Mouse (Mus musculus): Measurements from ENCODE around the gene Wwox.

Wwox gene

DNA sequence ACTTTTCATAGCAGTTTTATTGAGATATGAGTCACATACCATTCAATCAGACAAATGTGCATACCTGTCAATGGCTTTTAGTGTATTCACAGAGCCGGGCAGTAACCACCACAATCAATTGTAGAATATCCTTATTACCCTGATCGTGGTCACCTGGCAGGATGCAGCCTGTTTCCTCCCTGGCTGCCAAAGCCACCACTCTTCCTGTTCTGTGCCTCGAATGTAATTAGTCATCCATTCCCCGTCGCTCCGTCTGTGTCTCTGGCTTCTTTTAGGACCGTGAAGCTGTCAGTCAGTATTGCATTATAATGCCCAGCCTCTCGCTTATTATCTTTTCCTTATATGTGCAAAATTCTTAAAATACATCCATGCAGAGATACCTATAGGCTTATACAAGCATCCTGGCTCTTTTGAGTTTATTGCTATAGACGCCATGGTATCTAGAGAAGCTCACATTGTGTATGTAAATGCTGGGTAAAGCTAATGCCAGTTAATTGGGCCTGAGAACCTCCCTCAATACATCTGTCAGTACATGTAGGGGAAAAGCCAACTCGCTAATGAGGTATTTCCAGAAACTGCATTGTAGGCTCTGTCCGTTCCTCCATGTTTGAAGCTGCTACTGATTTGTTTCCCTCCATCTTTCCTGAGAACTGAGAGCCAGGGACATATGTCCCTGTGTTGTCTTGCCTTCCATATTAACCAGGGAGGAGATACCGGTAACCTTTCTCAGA lies 303.9 kb downstream of the Wwox start:
- DNase-seq (ENCODE audit: low spot score): no peak

DNA sequence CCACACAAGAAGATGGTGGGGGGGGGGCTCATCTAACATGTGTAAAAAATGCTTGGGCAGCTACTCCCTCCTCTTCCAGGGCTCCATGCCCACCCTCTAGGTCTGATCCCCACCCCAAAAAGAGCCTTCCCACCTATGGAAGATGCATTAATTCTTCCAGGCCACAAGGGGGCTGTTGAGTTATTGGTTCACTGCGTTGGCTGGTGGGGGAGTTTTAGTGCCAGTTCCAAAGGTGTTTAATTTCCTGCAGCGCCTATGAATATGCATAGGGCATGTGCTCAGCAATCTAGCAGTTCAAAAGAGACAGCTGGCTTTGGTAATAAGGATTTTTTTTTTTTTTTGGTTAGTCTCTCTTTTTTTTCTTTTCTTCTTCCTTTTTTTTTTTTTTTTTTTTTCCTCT lies 306.9 kb downstream of the Wwox start:
- no peak for DNase-seq (ENCODE audit: low spot score)

DNA sequence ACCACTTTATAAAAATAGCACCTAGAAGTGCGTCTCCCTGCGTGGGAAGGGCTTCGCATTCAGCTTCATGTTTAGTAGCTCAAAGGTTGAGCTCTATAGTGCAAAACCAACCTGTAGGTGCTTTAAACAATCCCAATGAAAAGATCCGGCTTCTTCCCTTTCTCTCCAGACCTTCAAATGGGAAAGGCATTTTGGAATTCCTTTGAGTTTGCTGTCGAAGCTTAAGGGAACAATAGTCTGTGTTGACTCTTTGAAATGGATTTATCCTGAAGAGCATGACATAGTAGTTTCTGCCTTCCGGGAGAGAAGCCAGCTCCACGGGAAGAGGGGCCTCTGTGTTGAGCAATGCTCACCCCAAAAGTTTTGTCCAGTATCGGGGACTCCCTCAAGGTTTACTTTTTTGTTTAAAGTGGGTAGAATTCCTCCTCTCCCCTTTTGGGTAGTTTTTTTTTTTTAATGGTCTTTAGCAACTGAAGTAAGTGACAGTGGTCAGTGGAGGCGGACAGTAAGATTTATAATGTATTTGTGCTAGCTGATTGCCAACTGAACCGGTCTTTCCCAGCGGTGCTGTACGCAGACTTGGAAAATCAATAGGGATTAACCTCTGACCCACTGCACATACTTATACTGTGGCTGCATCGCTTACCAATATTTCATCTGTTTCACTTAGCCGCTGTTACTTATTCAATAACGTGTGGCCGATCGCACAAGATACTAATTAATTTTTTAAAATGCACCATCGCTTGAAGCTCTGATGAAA lies 312.1 kb downstream of the Wwox start:
- DNase-seq (ENCODE audit: low spot score): no peak

DNA sequence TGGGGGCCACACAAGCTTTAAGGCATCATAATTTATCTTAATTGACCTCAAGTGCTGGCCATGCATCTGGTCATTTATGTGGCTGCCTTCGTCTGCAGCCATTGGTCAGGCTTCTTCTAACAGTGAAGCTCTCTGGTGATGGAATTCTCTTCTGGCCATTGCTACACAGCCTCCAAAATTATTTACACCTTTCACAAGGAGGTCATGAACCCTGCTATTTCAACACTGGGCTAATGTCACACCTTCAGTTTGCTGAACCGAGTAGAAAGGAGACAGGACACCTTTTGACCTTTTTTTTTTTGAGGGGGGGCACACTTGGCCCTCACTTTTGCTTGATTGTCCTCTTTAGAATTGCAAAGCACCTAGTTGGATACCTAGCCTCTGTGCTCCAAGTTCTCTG lies 320.2 kb downstream of the Wwox start:
- no peak for DNase-seq (ENCODE audit: low spot score)

DNA sequence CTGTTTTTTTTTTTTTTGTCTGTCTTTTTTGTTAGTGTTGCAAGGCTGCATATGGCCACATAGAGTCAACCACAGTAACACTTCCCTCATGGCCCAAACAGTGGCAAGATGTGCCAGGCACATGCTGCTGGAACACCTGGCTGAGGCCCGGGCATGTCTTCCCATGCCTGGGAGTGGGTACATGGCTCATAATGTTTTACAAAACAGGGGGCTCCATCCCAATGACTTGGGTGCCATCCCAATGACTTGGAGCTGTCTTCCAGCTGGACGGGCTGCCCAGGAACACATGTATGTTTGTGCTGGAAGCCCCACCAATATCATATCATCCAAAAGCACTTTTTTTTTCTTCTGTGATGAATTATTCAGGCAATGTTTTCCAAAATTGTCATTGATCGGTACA lies 329.1 kb downstream of the Wwox start:
- DNase-seq (ENCODE audit: low spot score): no peak

DNA sequence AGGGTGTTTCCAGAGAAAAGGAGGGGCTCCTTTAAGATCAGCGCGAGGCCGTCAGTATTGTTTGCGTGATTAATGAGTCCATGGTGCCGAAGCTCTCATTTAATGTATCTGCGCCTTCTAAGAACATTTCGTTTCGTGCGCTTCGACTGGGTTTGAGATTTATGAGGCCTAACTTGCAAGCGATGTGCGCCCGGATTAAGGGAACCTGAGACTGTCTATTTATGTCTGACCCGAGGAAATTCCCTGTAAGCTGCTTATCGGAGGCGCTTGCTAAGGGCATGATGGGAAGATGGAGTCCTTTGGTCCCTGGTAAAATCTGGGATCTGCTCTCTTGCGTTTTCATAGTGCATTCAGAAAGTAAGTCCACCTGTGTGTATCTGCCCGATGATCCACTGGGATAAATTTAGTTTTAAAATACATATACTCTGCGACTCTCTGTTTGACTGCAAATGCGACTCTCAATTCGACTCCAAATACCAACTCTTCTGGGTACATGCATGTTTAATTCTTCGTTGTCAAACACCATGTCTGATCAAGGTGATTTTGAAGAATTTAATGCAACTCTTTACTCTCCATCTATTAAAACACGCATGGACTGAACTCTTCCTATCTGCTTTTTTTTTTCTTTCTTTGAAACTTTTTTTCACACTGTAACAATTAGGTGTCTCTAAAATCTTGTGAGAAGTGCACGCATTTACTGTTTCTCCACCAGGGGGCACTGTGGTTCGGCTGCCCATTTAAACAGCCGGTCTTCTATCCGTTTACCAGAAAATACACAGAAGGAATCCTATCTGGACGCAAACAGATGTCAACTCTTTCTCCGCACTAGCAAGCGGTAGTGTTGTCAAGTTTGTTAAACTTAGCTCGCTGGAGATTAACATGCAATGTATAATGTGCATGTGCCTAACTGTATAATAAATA lies 331.7 kb downstream of the Wwox start:
- DNase-seq (ENCODE audit: low spot score): peak; percentile 57

DNA sequence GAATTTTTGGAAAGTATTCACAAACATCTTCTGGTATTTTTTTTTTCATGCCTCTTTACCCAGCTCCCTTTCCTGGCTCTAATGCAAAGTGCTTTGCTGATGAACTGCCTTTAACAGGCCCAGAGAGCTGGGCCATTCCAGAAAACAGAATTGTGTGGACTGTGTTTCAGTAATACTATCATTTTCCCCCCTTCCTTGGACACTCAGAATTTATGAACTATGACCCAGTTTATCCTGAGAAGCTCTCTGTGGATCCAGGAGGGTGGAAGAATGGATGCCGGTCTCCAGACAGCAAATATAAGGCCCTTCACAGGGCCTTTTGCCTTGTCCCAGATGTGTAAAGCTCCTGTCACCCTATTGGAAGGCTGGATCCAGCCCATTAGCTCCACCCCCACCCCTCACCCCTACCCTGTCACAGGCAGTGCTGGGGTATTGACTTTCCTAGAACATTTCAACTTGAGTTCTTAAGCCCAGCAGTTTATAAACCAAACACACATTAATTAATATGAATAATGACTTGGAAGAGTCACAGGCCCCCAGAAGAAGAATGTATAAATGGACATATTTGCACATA lies 332.9 kb downstream of the Wwox start:
- DNase-seq (ENCODE audit: low spot score): no peak

DNA sequence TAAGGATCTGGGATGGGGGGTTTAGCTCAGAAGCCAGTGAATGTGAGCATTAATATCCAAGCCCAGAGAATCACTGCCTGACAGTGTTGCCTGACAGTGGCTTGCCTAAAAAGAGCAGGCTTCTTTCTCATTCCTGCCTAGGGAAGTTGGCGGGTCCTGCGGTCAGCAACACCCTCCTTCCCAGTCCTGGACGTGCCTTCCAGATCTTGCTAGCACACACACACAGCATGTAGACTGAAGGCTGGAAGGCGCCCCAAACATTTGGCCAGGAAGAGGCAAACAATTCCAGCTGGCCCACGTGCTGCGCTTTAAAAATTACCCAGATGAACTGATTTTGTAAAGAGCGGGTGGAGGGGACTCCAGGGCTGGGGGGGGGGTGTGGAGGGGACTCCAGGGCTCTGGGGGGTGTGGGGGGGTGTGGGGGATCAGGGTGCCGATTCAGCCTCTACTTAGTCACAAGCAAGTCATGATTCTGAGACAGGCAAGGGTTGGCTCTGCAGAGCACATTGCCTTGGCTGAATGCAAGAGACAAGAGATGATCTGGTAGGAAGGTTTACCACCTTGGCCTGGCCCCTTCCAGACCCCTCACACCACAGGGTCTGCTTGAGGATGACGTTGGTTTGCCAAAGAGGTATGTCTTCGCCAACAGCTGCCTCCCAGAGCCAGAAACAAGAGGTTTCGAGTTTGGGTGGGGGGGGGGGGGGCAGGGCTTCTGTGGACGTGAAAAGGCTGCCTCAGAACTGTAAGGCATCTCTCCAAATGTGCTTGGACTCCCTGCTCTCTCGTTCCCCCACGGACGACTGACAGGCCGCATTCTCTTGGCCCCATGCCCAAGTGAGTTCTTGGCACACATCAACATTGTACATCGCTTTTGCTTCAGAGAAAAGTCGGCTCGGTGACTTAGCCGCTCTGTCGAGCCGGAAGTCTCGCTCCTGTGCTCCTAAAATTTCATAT lies 334.3 kb downstream of the Wwox start:
- no peak for DNase-seq (ENCODE audit: low spot score)

DNA sequence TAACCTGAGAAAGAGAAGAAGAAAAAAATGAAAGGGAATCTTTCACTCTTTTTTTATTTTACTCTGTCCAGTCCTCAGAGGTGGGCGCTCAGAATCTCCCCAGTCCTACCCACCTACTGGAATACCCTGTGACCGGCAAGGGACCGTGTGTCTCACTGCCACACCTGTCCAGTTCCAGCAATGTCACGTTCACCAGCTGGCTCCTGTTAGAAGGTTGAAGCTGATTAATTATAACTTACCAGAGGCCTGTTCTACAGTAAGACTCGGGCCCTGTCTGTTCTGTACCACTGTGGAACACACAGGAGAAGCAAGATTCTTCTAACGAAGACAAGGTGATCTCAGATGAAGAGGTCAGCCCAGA lies 334.9 kb downstream of the Wwox start:
- DNase-seq (ENCODE audit: low spot score): no peak

DNA sequence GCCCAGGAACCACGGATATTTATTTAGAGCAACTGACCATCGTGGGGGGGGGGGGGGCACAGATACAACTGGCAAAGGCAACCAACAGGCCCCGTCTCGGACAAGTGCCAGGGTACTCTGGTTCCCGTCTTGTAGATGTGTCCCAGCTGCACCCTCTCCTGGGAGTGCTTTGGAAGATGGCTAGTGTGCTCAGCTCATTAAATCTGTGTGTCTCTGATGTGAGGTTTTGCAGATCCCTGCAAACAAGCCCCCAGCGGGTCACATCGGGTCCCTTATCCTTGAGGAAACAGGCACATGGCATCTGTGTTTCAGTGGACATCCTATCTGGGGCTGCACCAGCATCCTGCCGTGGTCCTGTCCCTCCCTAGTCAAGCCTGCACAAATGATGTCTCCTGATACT lies 336.1 kb downstream of the Wwox start:
- no peak for DNase-seq (ENCODE audit: low spot score)

DNA sequence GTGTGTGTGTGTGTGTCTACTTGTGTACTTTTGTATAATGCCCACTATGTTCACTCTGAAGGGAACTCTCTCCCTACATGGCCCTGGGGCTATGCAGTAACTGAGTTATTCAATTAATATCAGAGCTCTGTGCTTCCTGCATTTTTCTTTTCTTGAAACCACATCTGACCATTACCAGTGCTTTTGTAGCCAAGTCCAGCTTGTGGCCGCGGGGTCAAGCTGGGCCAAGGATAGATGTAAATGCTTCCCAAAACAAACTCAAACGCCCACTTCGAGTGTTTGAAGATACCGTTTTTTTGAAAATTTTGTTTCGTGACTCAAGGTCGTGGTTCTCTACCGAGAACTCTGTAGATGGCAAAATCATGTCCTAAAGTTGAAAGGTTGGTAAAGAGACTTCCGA lies 337.2 kb downstream of the Wwox start:
- DNase-seq (ENCODE audit: low spot score): no peak

DNA sequence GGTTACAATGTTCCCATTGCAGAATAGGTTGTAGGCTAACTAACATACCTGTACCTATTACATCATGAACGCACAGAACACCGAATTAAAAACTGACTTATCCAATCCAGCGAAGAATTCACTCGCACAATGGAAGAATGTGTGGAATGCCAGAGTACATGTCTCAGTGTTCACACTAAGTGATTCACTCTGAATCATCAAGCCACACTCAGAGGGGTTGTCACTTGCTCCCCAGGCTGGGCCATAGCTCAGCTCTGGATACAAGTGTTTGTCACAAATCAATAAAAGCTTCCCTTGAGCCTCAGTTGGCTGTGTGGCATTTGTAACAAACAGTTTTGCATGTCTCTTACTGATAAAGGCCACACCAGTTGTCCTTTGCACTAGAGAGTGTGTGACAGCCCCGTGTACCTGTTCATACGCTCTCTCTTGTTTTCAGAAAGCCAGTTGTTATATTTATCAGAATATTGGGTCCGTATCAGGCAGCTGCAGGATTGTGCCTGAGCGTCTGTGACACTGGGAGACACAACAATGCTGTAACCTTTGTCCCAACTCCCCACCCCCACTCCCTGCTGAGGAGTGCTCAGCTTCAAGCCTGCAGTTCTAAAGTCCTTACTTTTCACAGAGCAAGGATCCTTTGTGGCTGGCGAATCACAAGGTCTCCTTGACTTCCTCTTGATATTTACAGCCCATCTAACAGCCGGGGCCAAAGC lies 338.0 kb downstream of the Wwox start:
- DNase-seq (ENCODE audit: low spot score): peak; percentile 75

DNA sequence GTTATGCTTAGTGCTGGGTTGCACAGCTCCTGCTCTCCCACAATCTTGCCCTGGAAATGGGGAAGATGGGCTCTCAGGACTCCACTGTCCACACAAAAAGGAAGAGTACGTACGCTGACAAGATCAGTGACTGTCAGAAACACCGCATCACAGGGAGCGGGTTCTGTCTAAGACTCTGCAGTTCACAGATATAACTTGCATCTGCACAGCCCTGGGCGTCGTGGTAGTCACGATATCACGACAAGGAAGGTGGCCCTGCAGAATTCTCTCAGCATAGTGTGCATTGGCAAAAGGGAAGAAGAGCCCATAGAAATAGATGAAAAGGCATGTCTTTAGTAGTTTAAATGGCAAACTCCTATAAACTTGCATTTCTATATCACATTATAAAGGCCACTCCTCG lies 339.5 kb downstream of the Wwox start:
- DNase-seq (ENCODE audit: low spot score): no peak

DNA sequence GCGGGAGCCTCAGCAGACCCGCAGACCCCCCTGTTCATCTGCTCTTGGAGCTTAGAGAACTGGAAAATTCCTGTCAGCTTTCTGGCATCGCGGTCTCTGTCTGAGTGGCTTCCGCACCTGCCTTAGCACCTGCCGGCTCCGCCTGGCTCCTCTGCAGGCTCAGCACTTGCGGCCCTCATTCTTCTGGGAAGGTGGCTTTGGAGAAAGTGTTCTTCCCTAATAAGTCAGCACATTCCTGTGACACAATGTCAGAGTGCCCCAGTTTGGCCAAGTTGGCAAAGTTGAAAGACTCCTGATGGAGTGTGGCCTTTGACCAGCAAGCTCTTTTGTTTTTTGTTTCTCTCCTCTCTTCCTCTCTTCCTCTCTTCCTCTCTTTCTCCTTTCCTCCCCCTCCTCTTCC lies 343.9 kb downstream of the Wwox start:
- DNase-seq (ENCODE audit: low spot score): no peak

DNA sequence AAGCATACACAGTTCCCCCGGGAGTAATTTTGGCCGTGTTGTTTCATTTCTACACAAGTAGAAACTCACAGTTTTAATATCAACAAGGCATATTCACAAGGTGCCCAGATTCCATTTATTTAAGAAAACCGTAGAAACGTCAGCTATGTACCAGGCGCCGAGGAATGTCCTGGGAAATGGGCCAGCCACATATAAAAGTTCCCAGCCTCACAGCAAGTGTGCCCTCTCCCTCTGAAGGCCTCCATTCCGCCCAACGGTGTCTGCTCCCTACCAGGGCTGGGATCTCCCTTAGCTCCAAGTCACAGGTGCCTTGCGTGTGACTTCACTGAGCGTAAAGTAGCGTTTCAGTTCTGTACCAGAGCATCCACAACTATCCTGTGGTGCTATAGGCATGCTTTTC lies 346.4 kb downstream of the Wwox start:
- DNase-seq (ENCODE audit: low spot score): no peak

DNA sequence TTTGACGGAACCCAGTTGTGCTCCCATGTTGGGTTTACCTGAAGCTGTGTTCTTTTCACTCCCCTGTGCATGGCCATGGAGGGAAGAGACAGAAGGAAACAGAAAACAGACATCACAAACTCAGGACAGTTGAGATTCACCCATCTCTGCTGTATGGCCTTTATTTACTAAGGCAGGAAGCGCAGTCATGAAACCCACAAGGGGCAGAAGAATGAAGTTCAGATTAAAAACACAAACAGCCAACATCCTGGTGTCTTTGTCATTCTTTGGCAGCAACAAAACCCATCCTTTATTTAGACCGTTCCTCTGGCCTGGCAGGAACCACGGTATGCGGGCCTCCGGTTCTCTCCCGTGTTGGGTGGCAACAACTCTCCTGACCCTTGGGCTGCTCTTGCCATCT lies 350.2 kb downstream of the Wwox start:
- DNase-seq (ENCODE audit: low spot score): no peak

DNA sequence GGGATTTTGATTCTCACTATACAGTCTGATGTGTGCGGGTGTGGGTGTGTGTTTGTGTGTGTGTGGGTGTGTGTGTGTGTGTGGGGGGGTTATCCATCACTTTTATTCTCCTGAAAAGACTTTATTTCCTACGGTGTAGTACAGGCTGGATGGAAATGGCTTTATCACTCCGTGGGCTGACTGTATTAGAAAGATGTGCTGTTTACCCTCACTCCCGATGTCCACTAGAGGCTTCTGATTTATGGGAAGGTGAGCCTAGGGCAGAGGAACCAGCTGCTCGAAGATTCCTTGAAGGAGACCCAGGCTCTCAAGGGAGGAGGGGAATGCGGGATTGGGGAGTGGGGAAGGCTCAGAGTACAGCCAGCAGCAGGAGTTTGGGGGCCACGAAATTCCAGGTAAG lies 351.3 kb downstream of the Wwox start:
- DNase-seq (ENCODE audit: low spot score): no peak

DNA sequence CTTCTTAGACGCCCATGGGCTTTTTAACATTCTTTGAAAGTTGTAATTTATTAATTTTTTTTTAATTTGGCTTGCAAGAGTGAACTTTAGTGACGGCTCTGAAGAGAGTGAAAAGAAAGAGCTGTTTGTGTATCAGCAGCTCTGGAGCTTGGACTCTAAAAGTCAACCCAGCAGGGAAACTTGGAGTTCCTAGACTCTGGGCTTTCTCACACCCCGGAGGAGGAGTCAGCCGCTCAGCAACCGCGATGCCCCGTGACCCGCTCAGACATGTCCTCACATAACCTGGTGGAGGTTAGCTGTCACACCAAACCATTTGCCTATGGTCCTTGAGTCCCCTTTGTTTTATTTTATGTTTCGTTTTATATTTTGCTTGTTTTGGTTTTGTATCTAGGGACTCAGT lies 354.2 kb downstream of the Wwox start:
- no peak for DNase-seq (ENCODE audit: low spot score)

DNA sequence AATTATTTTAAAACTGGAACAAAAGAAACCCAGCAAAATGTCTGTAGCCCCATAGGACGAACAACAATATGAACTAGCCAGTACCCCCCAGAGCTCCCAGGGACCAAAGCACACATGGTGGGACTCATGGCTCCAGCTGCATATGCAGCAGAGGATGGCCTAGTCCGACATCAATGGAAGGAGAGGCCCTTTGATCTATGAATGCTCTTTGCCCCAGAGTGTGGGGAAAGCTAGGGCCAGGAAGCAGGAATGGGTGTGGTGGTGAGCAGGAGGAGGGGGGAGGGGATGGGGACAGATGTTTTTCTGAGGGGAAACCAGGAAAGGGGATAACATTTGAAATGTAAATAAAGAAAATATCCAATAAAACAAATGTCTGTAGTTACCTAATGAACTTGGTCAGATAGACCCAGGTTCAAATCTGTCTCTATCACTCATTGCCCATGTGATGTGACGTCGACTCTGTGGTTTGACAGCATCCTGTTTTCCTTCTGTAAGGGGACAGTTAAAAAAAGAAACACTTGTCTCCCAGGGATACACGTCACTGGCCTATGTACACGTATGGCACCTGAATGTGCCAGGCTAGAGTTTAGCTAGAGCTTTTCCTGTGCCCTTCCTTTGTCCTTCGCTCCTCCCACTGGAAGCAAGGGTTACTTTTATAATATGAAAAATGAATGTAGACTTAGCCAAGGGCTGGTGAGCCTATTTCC lies 362.1 kb downstream of the Wwox start:
- DNase-seq (ENCODE audit: low spot score): no peak

DNA sequence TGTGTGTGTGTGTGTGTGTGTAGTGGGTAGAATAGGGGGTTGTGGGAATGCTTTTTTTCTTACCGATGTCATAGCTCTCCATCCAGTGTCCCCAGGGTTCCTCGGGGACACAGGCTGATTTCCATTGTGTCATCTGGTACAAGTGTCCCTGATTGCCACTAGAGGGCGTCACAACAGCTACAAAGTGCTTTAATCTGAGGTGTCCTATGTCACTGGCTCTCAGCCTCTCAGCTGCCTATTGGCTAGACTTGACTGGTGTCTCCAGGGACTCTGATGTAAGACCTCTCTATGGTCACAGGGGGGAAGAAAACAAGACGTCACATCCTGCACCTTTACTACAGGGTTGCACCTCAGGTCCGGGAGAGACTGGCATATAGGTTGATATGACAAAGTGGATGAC lies 363.7 kb downstream of the Wwox start:
- no peak for DNase-seq (ENCODE audit: low spot score)
